Mouse (Mus musculus) macrophage (primary cell): ENCODE measurements around the gene Stxbp3. TPM values are rescaled to one million over a fixed set of nuclear protein-coding genes. Genes with fewer than 3 reads are reported as not detected.

Experiments
- H3K27ac ChIP-seq: fragments of 350-480 bp; formaldehyde crosslinking; 2 replicates; pipeline ENCODE4 v1.9.0; 2021
- H3K36me3 ChIP-seq: fragments of 350-480 bp; formaldehyde crosslinking; 2 replicates; pipeline ENCODE4 v1.9.0; 2021; ENCODE audit errors: inconsistent target
- H3K4me3 ChIP-seq: fragments of 350-480 bp; formaldehyde crosslinking; 2 replicates; pipeline ENCODE4 v1.9.0; 2021; ENCODE audit errors: inconsistent target
- H3K79me2 ChIP-seq: fragments of 350-480 bp; formaldehyde crosslinking; 2 replicates; pipeline ENCODE4 v1.9.0; 2021; ENCODE audit errors: inconsistent target
- WGBS: methylation state at CpG from one replicate; pipeline ENCODE4 v1.1.7; 2026; ENCODE audit warnings: inconsistent platforms; ENCODE audit not compliant: missing documents; 5-methylcytosine and 5-hydroxymethylcytosine counted together
- polyA plus RNA-seq: library from polyadenylated mRNA; stranded (reverse); fragments of 250-400 nt; gene quantifications from 3 replicates; pipeline ENCODE4 v1.2.4, GENCODE M21; 2018; ENCODE audit warnings: inconsistent platforms

Stxbp3 gene
- polyA plus RNA-seq, 1 experiment from 2014 or later: 73.9 TPM

- Histone ChIP-seq H3K36me3 (no peaks in the 10 kb centered on the region), H3K79me2 (no peaks in the 10 kb centered on the region), H3K4me3 (no peak overlapping the region), H3K27ac (no peak overlapping the region)
- WGBS: 86% methylated on average over 6 of the region's 6 CpGs
These were observed 88.6 kb downstream of the Stxbp3 start for GRCm38 (mm10) chr3:108751691-108752090.

DNA sequence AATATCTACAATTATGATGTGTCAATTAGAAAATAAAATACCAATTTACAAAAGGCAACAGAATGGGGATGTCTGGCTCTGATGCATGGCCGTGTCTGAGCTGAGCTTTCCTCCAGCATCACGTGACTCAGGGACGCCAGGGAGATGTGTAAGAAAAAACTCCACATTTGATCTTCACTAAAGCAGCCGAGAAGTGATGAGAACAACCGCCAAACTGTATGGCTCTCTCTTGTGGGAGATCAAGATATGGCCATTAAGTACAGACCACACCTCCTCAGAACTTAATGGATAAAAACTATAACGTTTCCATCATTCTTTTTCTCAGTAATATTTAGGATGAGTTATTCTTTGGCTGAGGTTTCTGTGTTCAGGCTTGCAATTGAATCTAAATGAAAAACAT lies 89.3 kb downstream of the Stxbp3 start:
- 87% methylated on average over 6 of the region's 6 CpGs for WGBS

DNA sequence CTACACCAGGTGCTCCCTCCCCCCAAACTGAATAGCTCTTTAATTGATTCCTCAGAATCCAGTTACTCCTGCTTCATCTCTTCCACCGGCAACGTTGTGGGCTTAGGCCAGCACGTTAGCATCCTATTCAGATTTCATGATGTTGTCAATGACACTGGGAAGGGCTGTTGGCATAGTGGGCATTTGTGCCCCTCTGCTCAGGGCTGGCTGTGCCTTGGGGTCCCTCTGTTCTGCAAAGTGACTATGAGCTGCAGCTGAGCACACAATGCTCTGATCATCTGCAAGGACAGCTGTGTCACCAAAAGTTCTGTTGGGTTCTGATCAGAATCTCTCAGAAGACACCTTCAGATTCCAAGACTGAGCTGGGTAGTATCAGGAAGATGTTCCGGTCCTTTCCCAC lies 96.3 kb downstream of the Stxbp3 start:
- 89% methylated on average over 4 of the region's 4 CpGs for WGBS
- H3K27ac ChIP-seq: no peak overlapping the region
- no peak overlapping the region for H3K4me3 ChIP-seq
- no peaks in the 10 kb centered on the region for H3K36me3 ChIP-seq
- no peaks in the 10 kb centered on the region for H3K79me2 ChIP-seq

More for the DNA sequence above, 89.3 kb downstream of the Stxbp3 start:
- H3K27ac ChIP-seq: no peak overlapping the region
- H3K36me3 ChIP-seq: no peaks in the 10 kb centered on the region
- H3K4me3 ChIP-seq: no peak overlapping the region
- H3K79me2 ChIP-seq: no peaks in the 10 kb centered on the region

Other genes with a start within 250 kb of the Stxbp3 start
- gene Wdr47, start 249.2 kb downstream of the Stxbp3 start, polyA plus RNA-seq: 4.4 to 5.8 TPM (median 5.8 TPM) in 3 replicates
- gene Clcc1, start 186.6 kb downstream of the Stxbp3 start, polyA plus RNA-seq: 48.3 to 56.9 TPM (median 49.1 TPM) in 3 replicates
- gene Gpsm2, start 118.2 kb downstream of the Stxbp3 start, polyA plus RNA-seq: 10.8 to 12.0 TPM (median 11.9 TPM) in 3 replicates
- gene Aknad1, start 100.9 kb downstream of the Stxbp3 start, polyA plus RNA-seq: not detected in 3 replicates
- 0.12 to 0.16 TPM (median 0.13 TPM) in 3 replicates for gene Fndc7, start 49.5 kb upstream of the Stxbp3 start, polyA plus RNA-seq
- 42.7 to 154 TPM (median 82.2 TPM) in 3 replicates for gene Prpf38b, start 71.2 kb upstream of the Stxbp3 start, polyA plus RNA-seq
- gene Henmt1, start 99.3 kb upstream of the Stxbp3 start, polyA plus RNA-seq: not detected in 3 replicates
- gene Gm9857, start 99.9 kb upstream of the Stxbp3 start, polyA plus RNA-seq: not detected in 3 replicates
- gene Fam102b, start 187.1 kb upstream of the Stxbp3 start, polyA plus RNA-seq: 22.5 to 30.1 TPM (median 22.8 TPM) in 3 replicates
- gene Slc25a54, start 239.9 kb upstream of the Stxbp3 start, polyA plus RNA-seq: not detected in 3 replicates